Mouse (Mus musculus) bone marrow, adult 2 months (tissue): ENCODE results near the gene Arhgap15.

ENCODE experiments used
- CTCF ChIP-seq: fragments of 200-500 bp; IDR thresholded peaks from 2 replicates; pipeline ENCODE4 v1.5.1; 2011; ENCODE audit warnings: low read length, control low read depth; ENCODE audit not compliant: control insufficient read depth, insufficient read depth
- POLR2A ChIP-seq: fragments of 200-500 bp; IDR thresholded peaks from 2 replicates; pipeline ENCODE4 v1.6.1; 2011; ENCODE audit warnings: low read depth, mild to moderate bottlenecking, control low read depth, low read length, borderline replicate concordance; ENCODE audit not compliant: control insufficient read depth

DNA sequence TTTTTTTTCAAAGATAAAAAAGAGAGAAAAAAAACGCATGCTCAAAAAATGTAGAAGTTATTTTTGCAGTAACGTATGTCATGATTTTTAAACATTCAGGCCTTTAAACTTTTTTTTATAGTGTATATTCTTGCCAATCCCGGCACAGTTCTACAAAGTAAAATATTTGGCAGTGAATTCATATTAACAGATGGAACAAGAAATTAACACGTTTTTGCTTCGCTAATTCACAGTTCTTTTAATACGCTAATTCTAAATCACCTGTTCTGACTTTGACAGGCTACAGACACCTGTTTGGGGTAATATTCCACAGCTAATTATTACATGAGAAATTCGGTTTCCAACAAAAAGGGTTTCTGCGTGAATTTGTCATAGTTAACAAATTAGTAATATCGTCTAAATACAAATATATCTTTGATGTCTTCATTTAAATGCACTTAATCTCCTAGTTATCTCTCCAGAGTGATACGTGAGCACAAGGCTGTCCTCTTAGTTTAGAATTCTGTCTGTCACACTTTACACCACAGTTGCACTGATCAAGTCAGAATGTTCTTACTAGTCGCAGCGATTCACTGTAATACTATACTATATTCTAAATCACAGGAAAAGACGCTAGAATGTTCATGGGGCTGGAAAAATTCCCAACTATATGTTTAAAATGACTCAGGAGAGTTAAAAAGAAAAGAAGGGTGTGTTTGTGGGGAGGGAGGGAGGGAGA is 201.3 kb downstream of the Arhgap15 start:
- TF ChIP-seq CTCF, result no peak
- TF ChIP-seq POLR2A, result no peak
